Mouse (Mus musculus): ENCODE results near the gene Spata32.

- no peak for TF ChIP-seq EP300 (IDR thresholded peaks at IDR 0.05)
- no peak for TF ChIP-seq CTCF (IDR thresholded peaks at IDR 0.05)
Measured at GRCm38 (mm10) chr11:103181911-103182310, 36.3 kb downstream of the Spata32 start.

All from lung, postnatal 0 days (tissue).